Mouse (Mus musculus) cerebellum, adult 2 months (tissue): ENCODE data around the gene 5730455P16Rik.

ENCODE experiments used
- CTCF ChIP-seq: fragments of 200-500 bp; IDR thresholded peaks from 2 replicates; pipeline ENCODE4 v1.5.1; 2011; ENCODE audit warnings: low read depth, mild to moderate bottlenecking, control low read depth, low read length, moderate library complexity, borderline replicate concordance; ENCODE audit not compliant: insufficient read depth
- POLR2A ChIP-seq: fragments of 200-500 bp; IDR thresholded peaks from 2 replicates; pipeline ENCODE4 v1.6.1; 2011; ENCODE audit warnings: low read length, control low read depth, borderline replicate concordance; ENCODE audit not compliant: insufficient read depth

DNA sequence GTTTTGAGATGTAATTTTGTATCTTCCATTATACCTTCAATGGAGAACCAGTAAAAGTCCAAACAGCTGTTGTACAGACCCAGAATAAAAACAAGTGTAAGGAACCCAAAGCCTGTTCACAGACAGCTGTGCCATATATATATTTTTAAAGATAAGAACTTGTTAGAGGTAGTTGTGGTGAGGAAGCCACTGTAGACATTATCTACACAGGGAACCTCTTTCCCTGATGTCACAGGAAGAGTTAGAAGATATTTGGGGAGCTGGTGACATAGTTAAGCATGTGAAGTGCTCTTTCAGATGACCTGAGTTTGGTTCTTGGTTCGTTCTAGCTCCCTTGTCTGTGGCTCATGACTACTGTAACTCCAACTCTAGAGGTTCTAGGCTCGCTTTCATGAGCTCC is 46.9 kb upstream of the 5730455P16Rik start:
- no peak for TF ChIP-seq CTCF
- no peak for TF ChIP-seq POLR2A
